Mouse (Mus musculus) heart, adult 2 months (tissue): Measurements from ENCODE around the gene Asic2. TPM values are rescaled to one million over a fixed set of nuclear protein-coding genes. Genes with fewer than 3 reads are reported as not detected.

Experiments
- DNase-seq, 2 experiments: peaks; one replicate each; pipeline ENCODE4 v3.0.0; 2021
- H3K27ac ChIP-seq: fragments of 200-600 bp; 2 replicates; pipeline ENCODE4 v1.8.1; 2022
- H3K27me3 ChIP-seq: fragments of 200-500 bp; 2 replicates; pipeline ENCODE4 v1.6.1; 2012; ENCODE audit warnings: mild to moderate bottlenecking, low read length, inconsistent platforms, mixed read lengths; ENCODE audit not compliant: control insufficient read depth, insufficient read depth
- H3K36me3 ChIP-seq: fragments of 200-500 bp; 2 replicates; pipeline ENCODE4 v1.6.1; 2012; ENCODE audit warnings: low read length, inconsistent platforms; ENCODE audit not compliant: control insufficient read depth, insufficient read depth
- H3K4me1 ChIP-seq: fragments of 200-500 bp; 2 replicates; pipeline ENCODE4 v1.6.1; 2011; ENCODE audit warnings: low read length; ENCODE audit not compliant: control insufficient read depth, insufficient read depth
- H3K4me3 ChIP-seq: fragments of 200-600 bp; 2 replicates; pipeline ENCODE4 v1.8.1; 2022
- H3K79me2 ChIP-seq: fragments of 200-500 bp; replicated peaks from 2 replicates; pipeline ENCODE4 v1.6.1; 2012; ENCODE audit warnings: mild to moderate bottlenecking, inconsistent platforms, low read length, moderate library complexity, mixed read lengths; ENCODE audit not compliant: control insufficient read depth, insufficient read depth
- H3K9ac ChIP-seq: fragments of 200-500 bp; 2 replicates; pipeline ENCODE4 v1.6.1; 2012; ENCODE audit warnings: low read depth, mild to moderate bottlenecking, control low read depth, inconsistent platforms, low read length, mixed read lengths
- CTCF ChIP-seq: fragments of 200-600 bp; IDR thresholded peaks from 2 replicates; pipeline ENCODE4 v1.8.1; 2022; ENCODE audit warnings: antibody characterized with exemption, mild to moderate bottlenecking, moderate library complexity
- EP300 ChIP-seq: fragments of 200-500 bp; IDR thresholded peaks from 2 replicates; pipeline ENCODE4 v1.6.1; 2011; ENCODE audit warnings: low read depth, low read length, control low read depth; ENCODE audit not compliant: insufficient read depth
- POLR2A ChIP-seq: fragments of 200-500 bp; IDR thresholded peaks from 2 replicates; pipeline ENCODE4 v1.6.1; 2011; ENCODE audit warnings: mild to moderate bottlenecking, low read depth, low read length, control low read depth; ENCODE audit not compliant: insufficient read depth
- WGBS: fragments of 180-500 bp; shearing (Covaris S2); methylation state at CpG from one replicate; pipeline ENCODE4 v1.1.7; 2018; 5-methylcytosine and 5-hydroxymethylcytosine counted together
- intact Hi-C: fragments of 180-260 bp; cut with DNase I; formaldehyde crosslinking; loops from one replicate; pipeline ENCODE4 v1.15.1; 2025
- polyA plus RNA-seq: library from polyadenylated mRNA; depleted of rRNA; stranded (reverse); fragments of >200 nt; gene quantifications from 2 replicates; pipeline ENCODE4 v1.2.3, GENCODE M21; 2012
- total RNA-seq, 2 experiments: library from RNA; stranded (reverse); gene quantifications; 2 replicates each; pipeline ENCODE4 v1.2.3; 2021

Gene Asic2
- total and polyA plus RNA-seq, 3 experiments, result not detected

GRCm38 (mm10) chr11:81611948-81612797 lies 356.1 kb downstream of the Asic2 start:
- no peak for DNase-seq
- WGBS, result 9% methylated on average over 20 of the region's 20 CpGs
- H3K9ac ChIP-seq, result no peak overlapping the region

DNA sequence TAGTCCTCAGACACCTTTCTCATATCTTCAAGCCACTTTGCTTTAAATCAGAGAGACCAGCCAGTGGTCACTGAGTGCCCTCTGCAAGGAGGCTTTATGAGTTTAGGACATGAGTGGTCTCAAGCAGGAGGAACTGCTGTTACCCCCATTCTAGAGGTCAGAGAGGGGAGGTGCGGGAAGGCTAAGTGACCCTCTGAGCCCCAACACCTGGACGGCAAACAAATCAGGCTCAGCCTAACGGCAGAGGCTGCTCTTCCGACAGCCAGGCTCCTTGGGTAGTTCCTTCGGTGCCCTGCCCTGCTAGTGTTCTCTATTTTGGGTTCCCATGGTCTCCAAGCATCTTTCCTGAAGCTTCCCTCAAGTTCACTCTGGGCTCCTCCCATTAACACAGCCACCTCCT lies 357.8 kb downstream of the Asic2 start:
- no peak for DNase-seq
- intact Hi-C loops, result loop anchor here (5.0 kb wide), 2 partner anchors 233 to 703 kb away; no protein-coding TSS in a partner anchor
- no peak for TF ChIP-seq POLR2A
- no peak for TF ChIP-seq EP300
- TF ChIP-seq CTCF, result no peak
- Histone ChIP-seq H3K27me3 (peaks cover 4% of the 10 kb centered on the region; the same call in 1 of the 2 replicates), H3K36me3 (no peaks in the 10 kb centered on the region), H3K4me1 (no peaks in the 10 kb centered on the region), H3K4me3 (no peak overlapping the region), H3K27ac (no peak overlapping the region), H3K9ac (no peak overlapping the region), H3K79me2 (no peaks in the 10 kb centered on the region)
- WGBS, result 69% methylated on average over 5 of the region's 5 CpGs

More at GRCm38 (mm10) chr11:81611948-81612797, 356.1 kb downstream of the Asic2 start:
- intact Hi-C loops, result loop anchor here (2.0 to 5.0 kb wide), 3 partner anchors 77 to 705 kb away; no protein-coding TSS in a partner anchor
- no peak overlapping the region for H3K27ac ChIP-seq
- H3K36me3 ChIP-seq, result no peaks in the 10 kb centered on the region
- H3K79me2 ChIP-seq, result no peaks in the 10 kb centered on the region
- no peak overlapping the region for H3K4me3 ChIP-seq
- TF ChIP-seq CTCF (no peak), EP300 (no peak), POLR2A (no peak)
- no peaks in the 10 kb centered on the region for H3K4me1 ChIP-seq
- peaks cover 4% of the 10 kb centered on the region; the same call in 1 of the 2 replicates for H3K27me3 ChIP-seq

GRCm38 (mm10) chr11:81602971-81603370 lies 365.3 kb downstream of the Asic2 start:
- 63% methylated on average over 4 of the region's 4 CpGs for WGBS
- no peaks in the 10 kb centered on the region for H3K79me2 ChIP-seq
- no peak for TF ChIP-seq CTCF
- TF ChIP-seq EP300, result no peak
- TF ChIP-seq POLR2A, result no peak
- H3K4me3 ChIP-seq, result no peak overlapping the region
- no peak overlapping the region for H3K9ac ChIP-seq
- H3K36me3 ChIP-seq, result no peaks in the 10 kb centered on the region
- H3K27ac ChIP-seq, result no peak overlapping the region
- intact Hi-C loops, result no loop called here
- no peaks in the 10 kb centered on the region for H3K27me3 ChIP-seq
- no peak for DNase-seq
- no peaks in the 10 kb centered on the region for H3K4me1 ChIP-seq

DNA sequence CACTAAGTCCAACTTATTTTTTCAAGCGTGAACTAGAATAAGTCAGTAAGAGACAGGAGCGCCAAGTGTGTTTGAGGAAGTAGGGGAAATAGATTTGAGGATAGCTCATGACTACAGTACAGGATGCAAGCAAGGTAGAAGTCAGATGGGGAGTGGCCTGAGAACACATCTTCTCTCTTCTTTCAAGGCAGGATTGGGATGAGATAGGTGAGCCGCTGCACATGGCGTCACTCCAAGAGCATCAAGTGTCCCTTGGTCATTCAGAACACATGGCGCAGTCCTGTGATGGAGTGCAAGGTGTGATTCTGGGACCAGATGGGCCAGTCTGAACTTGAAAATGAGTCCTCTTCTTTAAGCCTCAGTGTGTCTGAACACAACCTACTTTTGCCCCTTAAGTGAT lies 366.5 kb downstream of the Asic2 start:
- no peaks in the 10 kb centered on the region for H3K4me1 ChIP-seq
- intact Hi-C loops, result no loop called here
- DNase-seq, result no peak
- H3K36me3 ChIP-seq, result no peaks in the 10 kb centered on the region
- no peaks in the 10 kb centered on the region for H3K79me2 ChIP-seq
- H3K9ac ChIP-seq, result no peak overlapping the region
- H3K27ac ChIP-seq, result no peak overlapping the region
- H3K27me3 ChIP-seq, result no peaks in the 10 kb centered on the region
- TF ChIP-seq EP300, result no peak
- 90% methylated on average over 5 of the region's 5 CpGs for WGBS
- H3K4me3 ChIP-seq, result no peak overlapping the region

- H3K4me1 ChIP-seq, result no peaks in the 10 kb centered on the region
- TF ChIP-seq CTCF (no peak), POLR2A (no peak), EP300 (no peak)
Measured at GRCm38 (mm10) chr11:81597601-81598000, 370.7 kb downstream of the Asic2 start.

DNA sequence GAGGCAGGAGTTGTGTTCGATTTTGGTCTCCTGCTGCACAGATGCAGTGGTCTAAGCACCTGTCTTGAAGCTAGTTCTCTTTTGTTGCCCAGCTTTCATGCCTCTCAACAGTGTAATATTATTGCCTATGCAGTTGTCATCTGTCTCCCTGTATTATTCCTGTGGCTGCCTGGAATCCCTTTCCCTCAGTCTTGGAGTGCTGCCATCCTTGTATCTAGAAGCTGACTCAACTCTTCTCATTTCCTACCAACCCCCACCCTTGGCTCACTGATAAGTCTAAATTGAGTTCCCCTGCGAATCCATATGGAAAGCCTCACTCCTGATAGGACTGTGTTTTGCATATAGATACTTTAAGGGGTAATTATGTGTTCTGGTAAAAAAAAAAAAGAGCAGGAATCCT lies 373.0 kb downstream of the Asic2 start:
- TF ChIP-seq EP300 (no peak), POLR2A (no peak), CTCF (no peak)
- WGBS, result 18% methylated on average over 2 of the region's 2 CpGs
- Histone ChIP-seq H3K79me2 (no peaks in the 10 kb centered on the region), H3K36me3 (no peaks in the 10 kb centered on the region), H3K9ac (no peak overlapping the region), H3K4me1 (no peaks in the 10 kb centered on the region), H3K27ac (no peak overlapping the region), H3K4me3 (no peak overlapping the region), H3K27me3 (no peaks in the 10 kb centered on the region)
- DNase-seq, result no peak
- intact Hi-C loops, result no loop called here

More at GRCm38 (mm10) chr11:81597601-81598000, 370.7 kb downstream of the Asic2 start:
- DNase-seq, result no peak
- H3K36me3 ChIP-seq, result no peaks in the 10 kb centered on the region
- H3K9ac ChIP-seq, result no peak overlapping the region
- no peak overlapping the region for H3K27ac ChIP-seq
- intact Hi-C loops, result no loop called here
- no peak overlapping the region for H3K4me3 ChIP-seq
- no peaks in the 10 kb centered on the region for H3K79me2 ChIP-seq
- H3K27me3 ChIP-seq, result no peaks in the 10 kb centered on the region
- WGBS, result 78% methylated on average over 5 of the region's 5 CpGs
